Mouse (Mus musculus) ES-E14 (cell line): ENCODE measurements around the gene Gpr146.

Source experiments
- CHD2 ChIP-seq: IDR thresholded peaks from 2 replicates; pipeline ENCODE4 v1.6.1; 2014; ENCODE audit warnings: mild to moderate bottlenecking, low read depth, low read length, inconsistent platforms
- HCFC1 ChIP-seq: IDR thresholded peaks from 2 replicates; pipeline ENCODE4 v1.6.1; 2012; ENCODE audit warnings: low read length, inconsistent platforms, borderline replicate concordance; ENCODE audit not compliant: insufficient read depth

GRCm38 (mm10) chr5:139407121-139407885 is 29.8 kb downstream of the Gpr146 start:
- TF ChIP-seq HCFC1: no peak
- TF ChIP-seq CHD2: no peak
